Mouse (Mus musculus): ENCODE results near the gene Gm15091.
"Not testable (repeated sequence)": the region's sequence is repeated elsewhere in the genome, so short reads cannot be mapped to it uniquely, and the experiment has no call there.

The Gm15091 gene

DNA sequence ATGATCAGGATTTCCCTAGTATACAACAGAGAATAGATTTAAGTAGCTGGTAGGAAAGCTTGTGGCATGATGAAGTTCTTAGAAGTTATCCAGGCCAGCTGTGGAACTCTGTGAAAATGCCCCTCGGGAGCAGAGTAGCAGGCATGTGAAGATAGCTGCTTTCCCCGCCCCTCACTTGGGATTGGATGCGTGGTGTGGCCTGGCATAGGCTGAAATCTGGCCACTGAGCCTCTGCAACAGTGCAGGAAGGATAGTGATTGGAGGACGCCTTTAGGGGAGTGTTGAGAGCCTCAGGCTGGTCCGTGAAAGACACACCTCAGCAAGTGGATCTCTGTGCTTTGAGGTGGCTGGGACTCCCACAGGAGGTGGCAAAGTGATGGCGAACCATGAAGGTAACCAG is at the start of gene Gm15091:
TSS of gene Gm15091 (plus strand) at position 301 of the 400 bp plus-strand sequence.
- not testable (repeated sequence) for DNase-seq (ENCODE audit: low spot score)
